Mouse (Mus musculus) CH12.LX (cell line): ENCODE results near the gene Casr. TPM values are rescaled to one million over a fixed set of nuclear protein-coding genes. Genes with fewer than 3 reads are reported as not detected.

Source experiments
- DNase-seq: peaks from one replicate; pipeline ENCODE4 v3.0.0-alpha.2; 2013; ENCODE audit errors: extremely low read depth
- H3K27ac ChIP-seq: 2 replicates; pipeline ENCODE4 v1.5.1; 2012; ENCODE audit warnings: low read depth, mild to moderate bottlenecking, control low read depth, moderate library complexity; ENCODE audit not compliant: insufficient read depth
- H3K27me3 ChIP-seq: replicated peaks from 2 replicates; pipeline ENCODE3; 2012; ENCODE audit warnings: inconsistent platforms
- H3K36me3 ChIP-seq, 2 experiments: replicated peaks in 1 of 2; 2 replicates each; pipeline versions ENCODE3 to v1.6.1; 2012; ENCODE audit warnings: inconsistent platforms in 1 of 2, low read length in 1 of 2, mild to moderate bottlenecking in 1 of 2, mixed read lengths in 1 of 2, moderate library complexity in 1 of 2; ENCODE audit not compliant: control insufficient read depth in 1 of 2, insufficient read depth in 1 of 2
- H3K4me1 ChIP-seq, 2 experiments: 2 replicates each; pipeline ENCODE4 v1.6.1; 2012; ENCODE audit warnings: inconsistent platforms in 1 of 2, moderate library complexity in 1 of 2; ENCODE audit not compliant: insufficient read depth in 2 of 2, control insufficient read depth in 1 of 2
- H3K4me2 ChIP-seq: 2 replicates; pipeline ENCODE4 v1.6.1; 2012; ENCODE audit warnings: low read depth, mild to moderate bottlenecking, control low read depth; ENCODE audit not compliant: poor library complexity, insufficient read depth, severe bottlenecking
- H3K4me3 ChIP-seq, 3 experiments: fragments of 150-350 bp in 1 of 3; sonication (generic) in 1 of 3; replicated peaks in 1 of 3; 2 replicates each; pipeline versions ENCODE3 to v1.5.1; 2011 to 2012; ENCODE audit warnings: low read depth in 2 of 3, low read length in 2 of 3, mild to moderate bottlenecking in 2 of 3, moderate library complexity in 2 of 3, control low read depth in 1 of 3, improper control_type of control experiment in 1 of 3, inconsistent platforms in 1 of 3, mixed read lengths in 1 of 3; ENCODE audit not compliant: poor library complexity in 1 of 3
- H3K79me2 ChIP-seq: replicated peaks from 2 replicates; pipeline ENCODE4 v1.6.1; 2012; ENCODE audit warnings: mild to moderate bottlenecking, moderate library complexity; ENCODE audit not compliant: control insufficient read depth, poor library complexity, insufficient read depth, severe bottlenecking; ENCODE audit errors: extremely low read depth
- H3K9ac ChIP-seq: 2 replicates; pipeline ENCODE4 v1.6.1; 2012; ENCODE audit warnings: low read depth, mild to moderate bottlenecking, control low read depth, moderate library complexity; ENCODE audit not compliant: insufficient read depth
- H3K9me3 ChIP-seq: replicated peaks from 2 replicates; pipeline ENCODE3; 2012; ENCODE audit warnings: low read length, inconsistent platforms, mixed read lengths
- BHLHE40 ChIP-seq: IDR thresholded peaks from 2 replicates; pipeline ENCODE4 v1.6.1; 2011; ENCODE audit warnings: mild to moderate bottlenecking, low read depth, low read length, improper control_type of control experiment
- CHD1 ChIP-seq: IDR thresholded peaks from 2 replicates; pipeline ENCODE4 v1.6.1; 2012; ENCODE audit warnings: low read depth, low read length, improper control_type of control experiment, inconsistent platforms
- CHD2 ChIP-seq: IDR thresholded peaks from 2 replicates; pipeline ENCODE4 v1.6.1; 2011; ENCODE audit warnings: low read length, improper control_type of control experiment
- EP300 ChIP-seq: IDR thresholded peaks from 2 replicates; pipeline ENCODE4 v1.6.1; 2011; ENCODE audit warnings: low read length, improper control_type of control experiment
- GABPA ChIP-seq: IDR thresholded peaks from 2 replicates; pipeline ENCODE4 v1.6.1; 2012; ENCODE audit warnings: low read depth, low read length, improper control_type of control experiment, inconsistent platforms; ENCODE audit not compliant: insufficient replicate concordance
- HCFC1 ChIP-seq: IDR thresholded peaks from 2 replicates; pipeline ENCODE4 v1.6.1; 2012; ENCODE audit warnings: low read depth, mild to moderate bottlenecking, inconsistent platforms, low read length, improper control_type of control experiment
- IRF4 ChIP-seq: IDR thresholded peaks from 2 replicates; pipeline ENCODE4 v1.6.1; 2014; ENCODE audit warnings: low read depth, mild to moderate bottlenecking, inconsistent platforms, low read length, improper control_type of control experiment
- JUN ChIP-seq: IDR thresholded peaks from 2 replicates; pipeline ENCODE4 v1.6.1; 2011; ENCODE audit warnings: low read depth, mild to moderate bottlenecking, low read length, improper control_type of control experiment, moderate library complexity; ENCODE audit not compliant: insufficient read depth
- JUND ChIP-seq: conservative IDR thresholded peaks from 2 replicates; pipeline ENCODE4 v1.6.1; 2011; ENCODE audit warnings: low read depth, low read length, improper control_type of control experiment
- KAT2A ChIP-seq: IDR thresholded peaks from 2 replicates; pipeline ENCODE4 v1.6.1; 2012; ENCODE audit warnings: low read length, improper control_type of control experiment, inconsistent platforms; ENCODE audit not compliant: insufficient replicate concordance
- MAFK ChIP-seq: IDR thresholded peaks from 2 replicates; pipeline ENCODE4 v1.6.1; 2011; ENCODE audit warnings: low read length, improper control_type of control experiment; ENCODE audit not compliant: insufficient replicate concordance
- MAZ ChIP-seq: IDR thresholded peaks from 2 replicates; pipeline ENCODE4 v1.6.1; 2012; ENCODE audit warnings: low read depth, mild to moderate bottlenecking, inconsistent platforms, low read length, improper control_type of control experiment, moderate library complexity
- MEF2A ChIP-seq: IDR thresholded peaks from 2 replicates; pipeline ENCODE4 v1.6.1; 2014; ENCODE audit warnings: low read depth, mild to moderate bottlenecking, inconsistent platforms, low read length, improper control_type of control experiment, borderline replicate concordance
- PAX5 ChIP-seq: IDR thresholded peaks from 2 replicates; pipeline ENCODE4 v1.6.1; 2012; ENCODE audit warnings: low read length, inconsistent platforms, mixed read lengths
- POLR2A ChIP-seq: IDR thresholded peaks from 2 replicates; pipeline ENCODE4 v1.6.1; 2011; ENCODE audit warnings: low read depth, mild to moderate bottlenecking, improper control_type of control experiment, low read length
- RAD21 ChIP-seq: IDR thresholded peaks from 2 replicates; pipeline ENCODE4 v1.6.1; 2011; ENCODE audit warnings: low read depth, mild to moderate bottlenecking, low read length, improper control_type of control experiment, moderate library complexity
- RCOR1 ChIP-seq: conservative IDR thresholded peaks from 2 replicates; pipeline ENCODE4 v1.6.1; 2012; ENCODE audit warnings: low read depth, mild to moderate bottlenecking, inconsistent platforms, low read length, improper control_type of control experiment
- SMC3 ChIP-seq: IDR thresholded peaks from 2 replicates; pipeline ENCODE4 v1.6.1; 2011; ENCODE audit warnings: low read depth, low read length, improper control_type of control experiment
- USF2 ChIP-seq: conservative IDR thresholded peaks from 2 replicates; pipeline ENCODE4 v1.6.1; 2011; ENCODE audit warnings: low read depth, low read length, improper control_type of control experiment
- ZNF384 ChIP-seq: IDR thresholded peaks from 2 replicates; pipeline ENCODE4 v1.6.1; 2012; ENCODE audit warnings: low read depth, low read length, improper control_type of control experiment, inconsistent platforms
- dilution Hi-C: fragments of 300-500 bp; cut with MboI; formaldehyde crosslinking; loops from 2 replicates; pipeline ENCODE4 v1.14.3; 2020; ENCODE audit warnings: low sequenced_read_pairs; ENCODE audit not compliant: extremely low pct_unique_long_range_greater_than_20kb, extremely low pct_ligation_motif_present
- in situ Hi-C: fragments of 300-500 bp; cut with MboI; formaldehyde crosslinking; loops from 3 replicates; pipeline ENCODE4 v1.14.3; 2019; ENCODE audit warnings: low sequenced_read_pairs, low pct_ligation_motif_present, low pct_unique_long_range_greater_than_20kb, mixed read lengths
- polyA plus RNA-seq: library from polyadenylated mRNA; unstranded; fragments of >175 nt; gene quantifications from 2 replicates; pipeline ENCODE4 v1.2.1, GENCODE M21; 2012; ENCODE audit warnings: low read depth; ENCODE audit not compliant: insufficient read length
- total RNA-seq, 2 experiments: library from RNA; depleted of rRNA; stranded (reverse); fragments of 300-350 nt in 1 of 2; fragments of >200 nt in 1 of 2; gene quantifications; 2 replicates each; pipeline ENCODE4 v1.2.3; 2012 to 2014

Casr gene
- total and polyA plus RNA-seq, 3 experiments: 0.35 to 0.63 (median 0.59) TPM

GRCm38 (mm10) chr16:36516355-36516754 lies 45.6 kb downstream of the Casr start:
- Histone ChIP-seq H3K79me2 (no peaks in the 10 kb centered on the region), H3K27me3 (no peaks in the 10 kb centered on the region), H3K9me3 (no peaks in the 10 kb centered on the region), H3K36me3 (no peaks in the 10 kb centered on the region), H3K9ac (no peak overlapping the region), H3K4me3 (no peak overlapping the region), H3K4me2 (no peak overlapping the region), H3K4me1 (peaks cover 0 to 6% of the 10 kb centered on the region in 2 experiments; a peak in 2 of 4 replicates), H3K27ac (no peak overlapping the region)
- no peak for DNase-seq
- in situ Hi-C loops (no loop called here), dilution Hi-C loops (no loop called here)
- no peak for TF ChIP-seq MEF2A
- no peak for TF ChIP-seq RAD21
- no peak for TF ChIP-seq MAZ
- no peak for TF ChIP-seq SMC3
- no peak for TF ChIP-seq KAT2A
- TF ChIP-seq MAFK: peak; percentile 100

- dilution Hi-C loops (no loop called here), in situ Hi-C loops (no loop called here)
- Histone ChIP-seq H3K4me1 (peaks cover 10 to 37% of the 10 kb centered on the region in 2 experiments; a peak in 3 of 4 replicates), H3K79me2 (no peaks in the 10 kb centered on the region), H3K4me2 (no peak overlapping the region), H3K36me3 (no peaks in the 10 kb centered on the region), H3K27me3 (no peaks in the 10 kb centered on the region), H3K4me3 (no peak overlapping the region), H3K9me3 (no peaks in the 10 kb centered on the region), H3K9ac (no peak overlapping the region), H3K27ac (no peak overlapping the region)
- TF ChIP-seq RCOR1: no peak
- peak; percentile 89 for TF ChIP-seq ZNF384
- DNase-seq: no peak
These were observed 54.6 kb downstream of the Casr start for GRCm38 (mm10) chr16:36507300-36507699.

GRCm38 (mm10) chr16:36506827-36507226 lies 55.1 kb downstream of the Casr start:
- H3K79me2 ChIP-seq: no peaks in the 10 kb centered on the region
- in situ Hi-C loops: no loop called here
- no peak for TF ChIP-seq HCFC1
- peak; percentile 64; the same call in 1 of the 2 replicates for TF ChIP-seq IRF4
- no peak for TF ChIP-seq GABPA
- no peak for TF ChIP-seq POLR2A
- no peak for TF ChIP-seq JUND
- TF ChIP-seq CHD2: no peak
- peak; percentile 56 for TF ChIP-seq EP300
- TF ChIP-seq USF2: no peak
- TF ChIP-seq MEF2A: peak; percentile 44; the same call in 1 of the 2 replicates
- TF ChIP-seq PAX5: no peak
- TF ChIP-seq MAFK: no peak
- no peak for TF ChIP-seq CHD1
- no peak for TF ChIP-seq JUN
- no peak for TF ChIP-seq BHLHE40

More at GRCm38 (mm10) chr16:36506827-36507226, 55.1 kb downstream of the Casr start:
- H3K4me3 ChIP-seq: no peak overlapping the region
- peaks cover 10 to 41% of the 10 kb centered on the region in 2 experiments; a peak in 3 of 4 replicates for H3K4me1 ChIP-seq
- no peaks in the 10 kb centered on the region for H3K36me3 ChIP-seq
- H3K27ac ChIP-seq: no peak overlapping the region
- H3K4me2 ChIP-seq: no peak overlapping the region
- H3K9ac ChIP-seq: no peak overlapping the region
- H3K27me3 ChIP-seq: no peaks in the 10 kb centered on the region
- dilution Hi-C loops: no loop called here
- H3K9me3 ChIP-seq: no peaks in the 10 kb centered on the region
- DNase-seq: no peak
